Mouse (Mus musculus): Measurements from ENCODE around the gene Olfr960. TPM values are rescaled to one million over a fixed set of nuclear protein-coding genes. Genes with fewer than 3 reads are reported as not detected.

Olfr960 gene
- total RNA-seq (2015) (not detected in 2 replicates), total RNA-seq (2017) (not detected in 2 replicates)

DNA sequence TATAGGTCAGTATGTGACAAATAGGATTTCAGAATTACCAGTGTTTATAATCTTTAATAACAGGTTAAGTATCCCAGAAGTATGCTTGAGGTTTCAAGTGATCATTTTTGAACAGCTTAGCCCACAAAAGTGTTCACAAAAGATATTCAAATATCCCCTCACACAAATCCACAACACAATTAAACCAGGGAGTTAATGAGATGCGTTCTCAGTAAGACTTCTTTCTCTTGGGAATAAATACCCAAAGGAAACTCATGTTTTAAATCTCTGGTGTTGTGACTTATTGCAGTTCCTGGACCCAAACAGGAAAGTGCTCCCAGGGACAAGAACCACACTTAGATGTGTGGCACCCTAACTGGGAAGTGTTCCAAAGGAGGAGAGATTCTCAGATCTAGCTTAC is at the start of gene Olfr960:
Gene Olfr960, plus strand, starts transcription at position 301 of the 400 bp plus-strand sequence.
- ATAC-seq (ENCODE audit: poor library complexity, severe bottlenecking): no peak

DNA sequence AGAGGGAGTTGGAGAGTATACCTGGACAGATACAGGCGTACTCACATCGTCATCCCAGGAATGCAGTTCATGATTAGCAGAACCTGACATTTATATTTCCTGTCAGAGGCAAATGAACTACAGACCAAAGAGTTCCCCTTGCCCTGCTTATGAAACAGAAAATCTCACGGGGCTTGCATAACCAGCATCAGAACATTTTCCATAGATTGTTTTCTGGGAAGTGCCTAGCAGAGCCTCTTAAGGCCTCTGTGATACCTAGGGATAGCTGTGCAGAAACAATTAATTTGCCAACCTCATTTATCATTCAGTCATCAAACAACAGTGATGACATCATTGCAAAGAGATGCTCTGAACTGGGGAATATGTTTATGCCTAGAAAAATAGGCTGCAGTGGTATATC is 45.7 kb upstream of the Olfr960 start, which contains the start of gene Olfr959:
Gene Olfr959, minus strand, starts transcription at position 101 of the 400 bp plus-strand sequence.
- ATAC-seq (ENCODE audit: poor library complexity, severe bottlenecking): no peak

GRCm38 (mm10) chr9:39577050-39577449 is 44.1 kb upstream of the Olfr960 start:
- no peak for ATAC-seq (ENCODE audit: poor library complexity, severe bottlenecking)

DNA sequence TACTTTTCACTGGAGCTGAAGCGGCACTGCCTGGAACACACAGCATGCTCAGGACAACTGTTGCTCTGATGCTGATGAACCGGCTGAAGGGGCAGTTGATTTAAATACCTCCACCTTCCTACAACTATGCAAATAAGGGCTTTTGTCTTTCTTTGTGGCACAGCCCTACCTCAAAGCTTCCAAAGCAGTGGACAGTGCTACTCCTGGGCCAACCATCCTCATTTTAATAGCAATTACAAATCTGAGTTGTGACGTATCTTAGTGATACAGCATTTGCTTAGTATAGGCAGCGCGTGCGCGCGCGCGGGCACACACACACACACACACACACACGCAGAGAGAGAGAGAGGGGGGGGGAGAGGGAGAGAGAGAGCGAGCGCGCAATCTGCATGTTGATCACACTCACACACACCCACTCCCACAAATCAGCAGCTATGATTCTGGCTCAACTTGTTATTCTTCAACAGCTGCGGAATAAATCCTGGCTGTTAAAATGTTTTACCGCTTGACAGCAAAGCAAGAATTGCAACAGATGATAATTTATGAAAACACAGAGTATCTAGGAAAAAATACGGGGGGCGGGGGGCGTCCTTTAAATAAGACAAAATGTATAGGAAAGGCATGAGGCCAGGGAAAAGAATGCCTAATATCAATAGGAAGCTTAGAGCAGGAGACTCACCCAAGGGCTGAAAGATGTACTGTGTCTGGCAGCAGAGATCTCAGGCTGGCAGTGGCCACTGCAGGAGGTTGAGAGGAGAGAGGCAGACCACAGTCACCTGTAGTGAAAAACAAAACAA is 18.4 kb upstream of the Olfr960 start:
- ATAC-seq (ENCODE audit: poor library complexity, severe bottlenecking): 0 out of 2 replicates have a peak, but pooled peaks have one; percentile 23

- ATAC-seq (ENCODE audit: poor library complexity, severe bottlenecking): peak; percentile 24; the same call in 1 of the 2 replicates
Observed at GRCm38 (mm10) chr9:39603333-39603845, 17.8 kb upstream of the Olfr960 start.

DNA sequence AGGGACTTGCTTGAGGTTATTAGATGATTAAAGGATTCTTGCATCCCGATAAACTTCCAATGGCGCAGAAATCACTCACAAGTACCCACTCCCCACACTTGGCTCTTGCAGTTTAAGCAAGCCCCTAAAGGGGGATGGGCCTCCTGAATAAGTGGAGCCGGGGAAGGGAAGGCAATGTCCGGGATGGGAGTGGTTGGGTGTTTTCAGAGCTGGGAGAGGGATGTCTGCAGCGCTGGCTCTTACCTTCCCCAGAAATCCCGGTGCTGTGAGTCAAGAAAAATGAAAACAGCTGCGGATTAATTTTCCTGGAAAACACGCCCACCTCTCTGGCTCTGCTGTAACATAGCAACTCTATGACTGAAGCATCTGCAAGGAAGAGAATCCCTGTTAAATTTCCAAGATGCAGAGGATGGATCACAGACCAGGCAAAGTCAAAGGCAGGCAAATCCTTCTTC is 17.1 kb upstream of the Olfr960 start, which contains the start of gene AW551984:
Gene AW551984, minus strand, starts transcription at position 405 of the 455 bp plus-strand sequence.
- ATAC-seq (ENCODE audit: poor library complexity, severe bottlenecking): peak; percentile 59

DNA sequence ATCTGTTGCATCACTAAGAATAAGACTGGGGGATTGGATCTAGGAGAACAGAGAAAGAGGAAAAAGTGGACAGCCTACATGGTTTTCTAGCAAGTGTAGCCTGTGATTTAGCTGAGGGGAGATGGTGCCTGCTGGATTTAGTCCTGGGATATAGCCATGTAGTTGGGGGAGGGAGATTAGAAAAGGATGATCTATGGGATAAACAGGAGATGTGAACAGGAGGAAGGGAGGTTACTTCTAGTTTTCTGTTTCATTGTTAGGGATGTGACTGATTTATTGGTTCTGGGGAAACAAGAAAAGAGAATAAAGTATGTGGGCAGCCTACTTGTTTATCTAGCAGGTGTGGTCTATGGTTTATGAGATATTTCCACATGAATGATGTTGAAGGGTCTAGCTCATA is 12.7 kb upstream of the Olfr960 start:
- ATAC-seq (ENCODE audit: poor library complexity, severe bottlenecking): no peak

DNA sequence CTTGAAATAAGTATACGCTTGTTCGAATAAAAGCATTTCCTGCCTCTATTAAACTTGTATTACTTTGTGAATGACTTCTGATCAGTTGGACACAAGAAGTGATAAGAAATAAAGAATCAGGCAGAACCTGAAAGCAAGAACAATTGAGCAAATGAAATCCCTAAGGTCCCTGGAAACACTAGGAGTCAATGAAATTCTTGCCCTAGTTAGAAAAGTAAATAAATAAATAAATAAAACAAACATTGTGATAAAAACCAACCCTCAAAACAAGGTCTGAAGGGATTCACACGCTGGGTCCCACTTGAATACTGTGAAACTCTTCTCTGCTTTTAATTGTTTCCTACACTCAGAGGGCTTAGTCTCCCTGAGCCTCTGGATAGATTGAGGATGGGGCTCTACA is 10.8 kb upstream of the Olfr960 start, which contains the start of gene Olfr148:
Gene Olfr148, plus strand, starts transcription at position 301 of the 400 bp plus-strand sequence.
- no peak for ATAC-seq (ENCODE audit: poor library complexity, severe bottlenecking)

- 0 out of 2 replicates have a peak, but pooled peaks have one; percentile 43 for ATAC-seq (ENCODE audit: poor library complexity, severe bottlenecking)
Observed at GRCm38 (mm10) chr9:39611953-39612352, 9.2 kb upstream of the Olfr960 start.

- peak; percentile 94 for ATAC-seq (ENCODE audit: poor library complexity, severe bottlenecking)
Observed at GRCm38 (mm10) chr9:39623783-39624182, 2.6 kb downstream of the Olfr960 start.

DNA sequence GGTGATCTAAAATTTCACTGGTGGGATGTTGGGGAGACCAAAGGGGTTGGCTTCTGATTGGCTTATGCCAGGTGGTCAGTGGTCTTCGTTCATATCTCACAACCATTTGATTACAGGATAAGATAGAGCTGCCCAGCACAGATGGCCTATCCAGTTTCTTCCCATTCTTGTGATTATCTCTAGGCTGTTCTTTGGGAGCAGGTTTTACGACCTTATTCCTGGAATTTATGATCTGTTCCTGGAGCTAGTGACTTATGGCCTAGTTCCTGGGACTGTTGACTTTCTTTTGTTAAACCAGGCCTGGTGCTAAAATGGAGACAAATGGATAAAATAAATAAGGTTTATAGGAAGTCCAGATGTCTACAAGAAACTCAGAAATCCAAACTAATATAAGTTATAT is 3.5 kb downstream of the Olfr960 start:
- ATAC-seq (ENCODE audit: poor library complexity, severe bottlenecking): no peak

DNA sequence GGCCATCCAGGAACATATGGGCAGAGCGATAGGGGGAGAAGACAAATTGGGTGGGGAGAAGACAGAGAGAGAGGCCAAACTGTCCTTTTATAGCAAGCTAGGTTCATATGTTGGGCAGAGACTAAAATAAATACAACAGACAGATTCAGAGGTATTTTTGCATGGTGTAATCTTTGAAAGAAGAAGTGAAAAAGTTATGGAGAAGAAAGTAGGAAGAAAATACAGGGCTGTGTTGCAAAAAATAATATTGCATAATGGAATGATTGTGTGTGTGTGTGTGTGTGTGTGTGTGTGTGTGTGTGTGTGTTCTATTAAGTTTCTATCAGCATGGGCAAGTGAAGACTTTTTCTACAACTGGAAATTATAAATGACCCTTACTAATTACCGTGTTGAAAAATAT is 7.9 kb downstream of the Olfr960 start:
- peak; percentile 87 for ATAC-seq (ENCODE audit: poor library complexity, severe bottlenecking)

DNA sequence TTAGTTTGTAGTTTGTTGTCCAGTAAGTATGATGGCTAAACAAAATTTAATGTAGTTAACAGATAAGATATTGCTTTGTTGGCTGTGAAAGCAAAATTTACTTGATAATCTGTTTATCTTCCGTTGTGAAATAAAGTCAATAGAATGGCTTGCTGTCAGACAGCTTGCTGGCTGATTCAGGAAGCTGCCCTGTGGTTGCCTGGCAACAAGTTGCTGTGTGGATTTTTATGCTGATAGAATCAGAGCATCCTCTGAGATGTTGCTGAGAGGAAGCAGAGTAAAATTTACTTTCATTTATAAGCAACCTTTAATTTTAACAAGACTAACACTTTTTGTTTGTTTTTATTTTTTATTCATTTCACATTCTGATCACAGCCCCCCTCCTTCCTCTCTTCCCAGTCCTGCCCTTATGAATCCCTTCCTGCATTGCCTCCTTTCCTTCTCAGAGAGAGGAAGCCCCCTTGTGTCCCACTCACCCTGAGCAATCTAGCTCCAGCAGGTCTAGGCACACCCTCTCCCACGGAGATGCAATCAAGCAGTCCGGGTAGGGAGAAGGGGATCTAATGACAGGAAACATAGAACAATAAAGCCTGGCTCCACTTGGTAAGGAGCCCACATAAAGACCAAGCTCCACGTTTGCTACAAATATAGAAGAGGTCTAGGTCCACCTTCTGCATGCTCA is 12.9 kb downstream of the Olfr960 start:
- ATAC-seq (ENCODE audit: poor library complexity, severe bottlenecking): peak; percentile 75

GRCm38 (mm10) chr9:39644785-39645184 is 23.6 kb downstream of the Olfr960 start, which contains the start of gene Olfr961:
Gene Olfr961, plus strand, starts transcription at chr9:39645085.
- ATAC-seq (ENCODE audit: poor library complexity, severe bottlenecking): peak; percentile 58; the same call in 1 of the 2 replicates

DNA sequence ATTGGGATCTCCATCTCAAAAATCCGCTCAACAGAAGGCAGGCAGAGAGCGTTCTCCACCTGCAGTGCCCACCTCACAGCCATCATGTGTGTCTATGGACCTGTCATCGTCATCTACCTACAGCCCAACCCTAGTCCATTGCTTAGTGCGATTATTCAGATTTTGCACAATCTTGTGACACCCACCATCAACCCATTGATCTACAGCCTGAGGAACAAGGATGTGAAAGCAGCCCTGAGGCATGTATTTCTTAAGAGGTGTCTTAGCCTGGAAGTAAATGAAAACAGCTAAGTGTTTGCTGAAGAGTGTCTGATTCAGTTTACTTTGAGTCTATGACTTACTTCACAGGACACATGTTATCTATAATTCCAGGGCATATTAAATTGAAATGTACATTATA is 26.2 kb downstream of the Olfr960 start:
- ATAC-seq (ENCODE audit: poor library complexity, severe bottlenecking): peak; percentile 93

DNA sequence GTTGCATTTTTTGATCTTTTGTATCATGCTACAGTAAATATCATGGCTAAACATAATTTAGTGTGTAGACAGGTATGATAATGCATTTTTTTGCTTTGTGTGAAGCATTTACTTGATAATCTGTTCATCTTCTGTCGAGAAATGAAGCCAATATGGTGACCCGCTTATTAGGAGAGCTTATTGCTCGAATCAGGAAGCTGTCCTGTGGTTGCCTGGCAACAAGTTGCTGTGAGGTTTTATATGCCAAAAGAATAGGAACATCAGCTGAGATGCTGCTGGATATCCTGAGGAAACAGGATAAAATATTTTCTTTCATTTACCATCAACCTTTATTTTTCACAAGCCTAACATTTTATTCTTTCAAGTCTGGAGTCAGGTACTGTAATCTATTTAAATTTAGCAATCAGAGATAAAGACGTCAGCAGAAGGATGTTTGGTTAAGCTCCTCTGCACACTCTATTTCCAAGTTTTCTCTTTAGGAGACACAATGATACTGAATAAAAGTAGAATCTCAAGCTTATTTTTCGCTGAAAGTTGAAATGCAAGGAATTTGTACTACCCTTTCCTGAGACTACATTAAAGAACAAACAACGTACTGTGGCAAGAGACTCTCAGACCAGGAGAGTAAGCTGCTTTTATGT is 33.7 kb downstream of the Olfr960 start:
- no peak for ATAC-seq (ENCODE audit: poor library complexity, severe bottlenecking)

DNA sequence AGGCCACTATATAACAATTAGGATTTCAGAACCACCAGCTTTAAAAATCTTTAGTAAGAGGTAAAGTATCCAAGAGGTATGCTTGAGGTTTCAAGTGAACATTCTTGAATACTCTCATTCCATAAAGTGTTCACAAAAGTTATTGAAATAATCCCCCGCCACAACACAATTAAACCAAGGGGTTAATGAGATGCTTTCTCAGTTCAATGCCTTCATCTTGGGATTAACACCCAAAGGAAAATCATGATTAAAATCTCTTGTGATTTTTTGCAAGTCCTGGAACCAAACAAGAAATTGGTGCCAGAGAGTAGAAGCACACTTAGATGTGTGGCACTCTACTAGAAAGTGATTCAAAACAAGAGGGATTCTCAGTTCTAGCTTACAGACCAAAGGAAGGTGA is 45.7 kb downstream of the Olfr960 start, which contains the start of gene Olfr963:
Gene Olfr963, plus strand, starts transcription at position 301 of the 400 bp plus-strand sequence.
- no peak for ATAC-seq (ENCODE audit: poor library complexity, severe bottlenecking)

- ATAC-seq (ENCODE audit: poor library complexity, severe bottlenecking): peak; percentile 62; the same call in 1 of the 2 replicates
Observed at GRCm38 (mm10) chr9:39669723-39670122, 48.5 kb downstream of the Olfr960 start.
